Mouse (Mus musculus) embryonic fibroblast, embryonic 13.5 days (primary cell): ENCODE measurements around the gene Zfp712.

Source experiments
- CTCF ChIP-seq: IDR thresholded peaks from 2 replicates; pipeline ENCODE4 v1.5.1; 2011; ENCODE audit warnings: mild to moderate bottlenecking, control low read depth, low read length, moderate library complexity, borderline replicate concordance; ENCODE audit not compliant: insufficient read depth
- POLR2A ChIP-seq: IDR thresholded peaks from 2 replicates; pipeline ENCODE4 v1.6.1; 2011; ENCODE audit warnings: low read depth, mild to moderate bottlenecking, control low read depth, low read length, moderate library complexity

DNA sequence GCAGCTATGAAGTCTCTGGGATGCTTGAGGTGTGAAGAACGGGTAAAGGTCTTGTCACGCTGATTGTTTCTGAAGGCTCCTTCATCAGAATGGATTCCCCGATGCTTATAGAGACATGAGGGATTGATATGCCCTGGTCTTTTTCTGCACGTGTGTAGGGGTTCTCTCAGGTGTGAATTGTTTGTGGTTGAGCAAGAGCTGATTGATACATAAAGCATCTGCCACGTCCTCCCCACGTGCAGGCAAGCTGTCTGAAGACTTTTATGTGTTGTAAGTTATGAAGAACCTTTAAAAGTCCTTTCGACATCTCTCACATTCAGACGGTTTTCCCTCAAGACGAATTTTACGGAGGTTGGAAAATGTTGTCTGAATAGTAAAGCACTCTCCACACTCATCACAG, 36.9 kb upstream of the Zfp712 start, which contains the start of gene Zfp708:
- TF ChIP-seq POLR2A (no peak), CTCF (no peak)
